Mouse (Mus musculus) gastrocnemius, postnatal 4 days (tissue): ENCODE results near the gene Rab11a. TPM values are rescaled to one million over a fixed set of nuclear protein-coding genes. Genes with fewer than 3 reads are reported as not detected.

ENCODE experiments used
- DNase-seq, 2 experiments: peaks; one replicate each; pipeline ENCODE4 v3.0.0; 2021 to 2022; ENCODE audit warnings: low spot score in 2 of 2, mixed read lengths in 2 of 2
- long read RNA-seq, 2 experiments: library from polyadenylated mRNA; stranded (forward); transcript quantifications; one replicate each; pipeline ENCODE4 v2.0.0; 2021
- total RNA-seq, 2 experiments: library from RNA; stranded (reverse); gene quantifications; 2 replicates each; pipeline ENCODE4 v1.2.3; 2021

Rab11a gene
- total RNA-seq: 100 to 1,000 TPM; 145 to 155 TPM
- long read RNA-seq, experiment 1, transcript Rab11a-208 (5 exons, 2,336 nt): major isoform, 68 of 78 reads
- long read RNA-seq, experiment 1, partial matches to known transcripts: 3 of 78 reads
- long read RNA-seq, experiment 1, other reads (novel, unspliced or antisense): 5 of 78 reads
- long read RNA-seq, experiment 2, transcript Rab11a-208 (5 exons, 2,336 nt): major isoform, 72 of 81 reads
- long read RNA-seq, experiment 2, partial matches to known transcripts: 1 of 81 reads
- long read RNA-seq, experiment 2, other reads (novel, unspliced or antisense): 5 of 81 reads

GRCm38 (mm10) chr9:64737406-64738201 lies at the start of gene Rab11a:
Rab11a (minus strand) TSS chr9:64737758.
- DNase-seq: peak; percentile 93 to 98

DNA sequence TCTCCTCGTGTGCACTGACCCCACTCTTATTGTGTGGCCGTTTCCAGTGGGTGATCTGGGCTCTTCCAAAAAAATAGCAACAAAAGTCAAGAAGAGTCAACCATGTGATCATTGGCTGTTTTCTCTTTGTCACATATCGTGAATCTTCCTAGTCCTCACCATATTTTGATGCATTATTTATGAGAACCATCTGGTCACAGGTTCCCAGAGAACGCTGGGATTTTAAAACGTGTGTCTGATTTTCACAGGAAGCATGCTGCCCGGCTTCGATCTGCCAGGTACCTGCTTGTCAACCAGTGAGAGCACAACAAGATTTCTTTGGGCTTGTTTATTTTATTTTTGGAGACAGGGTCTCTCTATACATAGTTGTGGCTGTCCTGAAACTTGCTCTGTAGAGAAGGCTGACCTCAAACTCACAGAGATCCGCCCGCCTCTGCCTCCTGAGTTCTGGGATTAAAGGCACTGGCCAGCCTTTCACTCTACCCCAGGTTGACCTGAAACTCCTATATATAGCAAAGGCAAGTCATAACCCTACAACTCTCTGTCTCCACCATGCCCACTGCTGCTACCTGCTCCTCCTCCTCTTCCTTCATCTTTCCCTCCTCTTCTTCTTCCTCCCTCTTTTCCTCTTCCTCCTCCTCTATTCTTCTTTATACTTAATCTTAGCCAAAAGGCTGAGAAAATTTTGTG lies 48.8 kb upstream of the Rab11a start:
- DNase-seq: no peak

DNA sequence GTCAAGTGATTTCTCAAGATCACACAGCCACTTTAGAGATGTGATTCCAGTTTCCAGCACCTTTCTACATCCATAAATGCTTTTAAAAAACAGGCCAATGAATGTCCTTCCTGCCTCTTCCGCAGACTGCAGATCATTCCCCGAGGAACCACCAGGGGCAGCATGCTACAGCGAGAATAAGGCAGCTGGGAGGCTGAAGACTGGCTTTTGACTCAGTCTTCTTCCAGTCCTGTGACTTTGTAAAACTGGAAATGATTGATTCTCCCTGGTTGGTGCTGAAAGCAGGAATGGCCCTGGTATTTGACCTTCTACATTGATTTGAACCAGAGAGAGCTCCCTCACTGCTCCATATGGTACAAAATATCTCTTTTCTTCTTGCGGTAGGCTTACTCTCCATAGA lies 47.3 kb upstream of the Rab11a start:
- peak; percentile 33 to 69 for DNase-seq

DNA sequence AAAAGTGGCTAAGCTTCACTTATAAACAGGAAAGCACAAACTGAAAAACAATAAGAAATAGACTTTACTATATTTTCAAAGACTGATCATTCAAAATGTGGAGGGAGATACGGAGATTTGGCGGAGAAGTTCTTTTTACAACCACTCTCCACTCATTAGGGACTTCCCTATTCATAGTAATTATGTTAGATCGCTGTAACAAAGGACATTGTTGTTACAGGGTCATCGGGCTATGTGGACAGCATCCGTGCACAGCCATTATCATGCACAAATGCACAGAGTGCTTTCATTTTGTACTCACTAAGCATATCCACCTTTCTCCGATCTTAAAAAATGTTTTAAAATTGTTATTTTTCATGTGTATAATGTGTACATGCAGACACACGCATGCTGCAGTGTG lies 46.0 kb upstream of the Rab11a start:
- DNase-seq: no peak

DNA sequence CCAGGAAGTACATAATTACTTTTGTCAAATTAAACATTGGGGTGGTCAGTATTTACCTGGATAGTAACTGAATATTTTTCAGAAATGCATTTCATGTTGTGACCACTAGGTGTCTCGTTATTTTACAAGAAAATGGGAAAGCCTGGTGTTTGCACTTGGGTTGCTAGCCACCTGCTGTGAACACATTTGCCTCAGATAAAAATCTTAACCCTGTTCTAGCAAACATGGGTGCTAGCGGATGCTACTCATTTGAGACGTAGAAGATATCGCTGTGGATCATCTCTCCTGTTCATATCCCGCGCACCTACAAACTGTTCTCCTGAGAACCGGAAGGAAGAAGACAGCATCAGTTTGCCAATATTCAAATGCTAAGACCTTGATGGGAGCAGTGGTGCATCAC lies 42.1 kb upstream of the Rab11a start:
- no peak for DNase-seq

DNA sequence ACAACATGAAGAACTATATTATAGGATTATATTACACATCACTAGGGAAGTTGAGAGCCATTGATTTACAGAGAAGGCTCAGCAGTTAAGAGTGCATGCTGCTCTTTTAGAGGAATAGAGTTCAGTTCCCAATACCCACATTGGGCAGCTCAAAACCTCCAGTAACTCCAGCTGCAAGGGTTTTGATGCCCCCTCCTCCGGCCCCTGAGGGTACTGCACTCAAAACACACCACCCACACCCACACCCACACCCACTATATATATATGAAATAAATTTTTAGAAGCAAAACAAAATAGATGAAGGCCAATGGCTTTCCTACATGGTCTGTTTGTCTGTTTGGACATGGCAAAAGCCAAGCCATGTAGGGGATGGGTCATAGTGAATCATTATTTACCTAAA lies 40.6 kb upstream of the Rab11a start:
- no peak for DNase-seq

DNA sequence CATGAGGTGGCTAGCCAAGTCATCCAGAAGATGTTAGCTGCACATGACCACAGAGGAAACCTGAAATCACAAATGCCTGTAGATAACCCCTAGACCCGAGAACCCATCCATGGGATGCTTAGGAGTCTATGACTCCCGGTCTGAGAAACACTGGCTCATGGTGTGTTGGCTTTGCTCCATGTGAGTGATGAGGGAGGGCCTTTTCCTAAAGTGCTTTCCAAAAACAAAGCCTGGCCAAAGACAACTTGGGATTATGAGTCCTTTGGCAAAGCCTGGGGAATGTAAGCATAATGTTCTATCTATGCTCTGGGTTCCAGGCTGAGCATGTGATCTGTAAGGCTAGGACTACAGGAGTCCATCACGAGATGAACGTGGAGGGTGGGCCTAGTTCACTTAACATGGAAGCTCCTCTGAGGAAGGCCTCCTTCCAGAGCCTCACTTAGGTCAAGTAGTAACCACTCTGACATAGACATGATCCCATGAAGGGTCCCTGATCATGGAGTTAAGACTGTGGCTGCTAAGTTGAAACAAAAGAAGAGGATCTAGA lies 40.0 kb upstream of the Rab11a start:
- no peak for DNase-seq

DNA sequence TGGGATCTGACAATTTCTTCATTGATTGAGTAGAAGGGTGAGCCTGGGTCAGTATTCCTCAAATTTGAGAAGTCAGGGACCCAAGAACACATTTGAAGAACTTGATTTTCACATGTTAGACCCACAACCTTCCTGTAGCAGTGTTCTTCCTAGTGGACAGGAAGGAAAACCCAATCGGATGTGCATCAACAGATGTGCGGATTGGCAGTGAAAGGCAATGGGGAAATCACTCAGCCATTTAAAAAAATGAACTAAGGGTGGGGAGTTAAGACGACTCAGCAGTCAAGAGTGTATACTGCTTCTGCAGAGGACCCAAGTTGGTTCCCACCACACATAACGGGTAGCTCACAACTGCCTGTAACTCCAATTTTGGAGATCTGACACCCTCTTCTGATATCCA lies 37.9 kb upstream of the Rab11a start:
- DNase-seq: no peak

- no peak for DNase-seq
Observed at GRCm38 (mm10) chr9:64774883-64775282, 37.3 kb upstream of the Rab11a start.

DNA sequence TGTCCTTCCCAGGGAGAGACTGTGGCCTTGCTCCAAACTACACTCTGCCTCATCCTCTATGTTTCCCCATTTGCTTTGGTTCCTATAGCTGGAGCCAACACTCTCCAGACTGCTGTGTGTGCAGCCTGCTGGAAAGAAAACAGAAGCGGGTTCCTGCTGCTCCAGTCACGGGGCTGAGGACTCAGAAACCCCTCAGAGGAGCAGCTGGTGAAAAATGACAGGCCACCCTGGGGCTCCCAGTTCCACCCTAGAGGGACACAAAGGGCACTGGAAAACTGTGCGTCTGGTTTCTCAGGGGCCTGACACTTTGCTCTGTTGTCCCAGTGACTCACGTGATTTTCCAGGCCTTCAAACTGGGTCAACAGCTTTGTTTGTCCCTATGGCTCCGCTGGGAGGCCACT lies 36.9 kb upstream of the Rab11a start:
- no peak for DNase-seq

GRCm38 (mm10) chr9:64773936-64774335 lies 36.4 kb upstream of the Rab11a start:
- no peak for DNase-seq

- no peak for DNase-seq
Observed at GRCm38 (mm10) chr9:64773254-64773653, 35.7 kb upstream of the Rab11a start.

DNA sequence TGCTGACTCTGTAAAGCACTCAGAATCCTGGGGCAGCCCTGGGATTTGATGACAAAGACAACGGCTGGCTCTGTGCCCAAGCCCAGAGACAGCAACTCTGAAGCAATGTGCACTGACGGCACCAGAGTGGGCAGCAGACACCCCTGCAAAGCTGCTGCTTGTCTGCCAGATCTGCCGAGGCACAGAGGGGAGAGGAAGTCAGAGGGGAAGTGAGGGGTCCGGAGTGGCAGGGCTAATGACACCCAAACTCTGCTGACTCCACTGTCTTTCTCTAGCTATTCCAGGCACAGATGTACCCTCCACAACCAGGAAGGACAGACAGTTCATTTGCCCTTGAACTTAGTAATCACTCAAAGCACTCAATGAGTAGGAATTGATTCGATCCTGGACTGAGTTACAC lies 33.7 kb upstream of the Rab11a start:
- peak in 1 of 2 experiments; percentile 18 for DNase-seq

- DNase-seq: no peak
Observed at GRCm38 (mm10) chr9:64770411-64770849, 32.9 kb upstream of the Rab11a start.

GRCm38 (mm10) chr9:64769911-64770310 lies 32.4 kb upstream of the Rab11a start:
- DNase-seq: no peak

- DNase-seq: peak in 1 of 2 experiments; percentile 37
Observed at GRCm38 (mm10) chr9:64769066-64769695, 31.6 kb upstream of the Rab11a start.

DNA sequence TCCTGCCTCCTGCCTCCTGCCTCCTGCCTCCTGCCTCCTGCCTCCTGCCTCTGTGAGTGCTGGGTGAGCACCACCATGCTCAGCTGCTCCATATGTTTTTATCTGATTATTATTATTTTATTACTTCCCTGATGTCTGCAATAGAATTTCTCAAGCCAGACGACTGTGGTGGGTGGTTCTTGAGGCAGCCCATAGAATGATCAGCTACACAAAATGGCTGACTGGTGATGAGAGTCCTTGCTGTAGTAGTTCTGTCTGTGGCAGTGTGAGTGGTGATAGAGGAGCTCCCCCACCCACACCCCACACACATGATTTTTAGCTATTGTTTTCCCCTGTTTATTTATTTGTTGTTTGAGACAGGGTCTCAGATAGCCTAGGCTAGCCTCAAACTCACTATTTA lies 30.2 kb upstream of the Rab11a start:
- DNase-seq: no peak

DNA sequence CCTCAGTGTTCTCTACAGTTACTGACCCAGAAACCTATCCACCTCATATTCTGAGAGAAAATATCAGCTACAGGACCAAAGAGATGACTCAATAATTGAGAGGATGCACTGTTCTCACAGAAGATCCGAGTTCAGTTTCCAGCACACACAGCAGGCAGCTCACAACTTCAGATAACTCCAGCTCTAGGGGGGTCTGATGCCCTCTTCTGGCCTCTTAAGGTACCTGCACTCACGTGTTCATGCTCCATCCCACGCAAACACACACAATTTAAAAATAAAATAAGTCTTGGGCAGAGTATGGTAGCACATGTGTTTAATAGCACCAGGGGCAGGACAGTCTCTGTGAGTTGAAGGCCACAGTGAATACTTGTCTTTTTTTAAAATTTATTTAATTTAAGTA lies 28.6 kb upstream of the Rab11a start:
- DNase-seq: no peak

- DNase-seq: no peak
Observed at GRCm38 (mm10) chr9:64764824-64765223, 27.3 kb upstream of the Rab11a start.

DNA sequence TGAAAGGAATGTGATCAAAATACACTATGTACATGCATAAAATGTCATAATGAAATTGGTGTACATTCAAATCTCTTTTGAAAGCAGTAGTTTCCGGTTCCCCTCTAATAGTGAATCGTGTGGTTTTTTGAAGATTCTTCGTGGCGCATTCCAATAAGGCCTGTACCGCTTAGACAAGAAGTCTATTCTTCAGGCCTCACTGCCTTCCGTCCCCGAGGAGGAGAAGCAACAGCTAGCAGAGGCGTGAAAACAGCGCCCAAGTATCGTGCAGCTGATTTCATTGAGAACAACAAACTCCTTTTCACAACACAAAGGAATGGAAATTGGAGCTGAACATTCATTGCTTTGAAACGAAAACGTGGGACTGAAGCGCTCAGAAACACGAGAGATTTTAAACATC lies 20.5 kb upstream of the Rab11a start:
- DNase-seq: no peak

GRCm38 (mm10) chr9:64752575-64752974 lies 15.0 kb upstream of the Rab11a start:
- DNase-seq: no peak
